Mouse (Mus musculus): ENCODE data around the gene Pde10a. TPM values are rescaled to one million over a fixed set of nuclear protein-coding genes. Genes with fewer than 3 reads are reported as not detected.
A peak's percentile ranks its signal among the peaks of the same experiment; 100 is the strongest.

Gene Pde10a
- polyA plus RNA-seq, 1 experiment from 2014 or later = 24.5 TPM

GRCm38 (mm10) chr17:8903555-8904283 lies 378.5 kb downstream of the Pde10a start:
- WGBS = 46% methylated on average over 5 of the region's 5 CpGs
- no peaks in the 10 kb centered on the region for H3K36me3 ChIP-seq (ENCODE audit: control insufficient read depth, insufficient read depth)

GRCm38 (mm10) chr17:8910571-8910970 lies 385.4 kb downstream of the Pde10a start:
- Histone ChIP-seq H3K27me3 (replicated peaks; ENCODE audit: control insufficient read depth, insufficient read depth, low read length) (no peaks in the 10 kb centered on the region), H3K4me2 (ENCODE audit: low read length) (no peak overlapping the region), H3K9me3 (ENCODE audit: control insufficient read depth, low read length) (no peaks in the 10 kb centered on the region), H3K9ac (replicated peaks; ENCODE audit: low read depth, low read length) (no peak overlapping the region), H3K4me1 (replicated peaks; ENCODE audit: control insufficient read depth, insufficient read depth, low read length) (peaks cover 6% of the 10 kb centered on the region), H3K4me3 (replicated peaks; ENCODE audit: low read length) (no peak overlapping the region), H3K36me3 (ENCODE audit: control insufficient read depth, insufficient read depth) (no peaks in the 10 kb centered on the region), H3K27ac (ENCODE audit: low read length) (no peak overlapping the region)
- ATAC-seq = no peak
- 75% methylated on average over 5 of the region's 5 CpGs for WGBS

More at GRCm38 (mm10) chr17:8903555-8904283, 378.5 kb downstream of the Pde10a start:
- no peaks in the 10 kb centered on the region for H3K9me3 ChIP-seq (ENCODE audit: control insufficient read depth, low read length)
- peaks cover 12% of the 10 kb centered on the region for H3K4me1 ChIP-seq (replicated peaks; ENCODE audit: control insufficient read depth, insufficient read depth, low read length)
- H3K27ac ChIP-seq (ENCODE audit: low read length) = no peak overlapping the region
- no peak overlapping the region for H3K9ac ChIP-seq (replicated peaks; ENCODE audit: low read depth, low read length)
- peak; percentile 60; the same call in 1 of the 2 replicates for ATAC-seq
- no peak overlapping the region for H3K4me2 ChIP-seq (ENCODE audit: low read length)
- H3K27me3 ChIP-seq (replicated peaks; ENCODE audit: control insufficient read depth, insufficient read depth, low read length) = no peaks in the 10 kb centered on the region
- no peak overlapping the region for H3K4me3 ChIP-seq (replicated peaks; ENCODE audit: low read length)

- Histone ChIP-seq H3K27ac (ENCODE audit: low read length) (no peak overlapping the region), H3K4me1 (replicated peaks; ENCODE audit: control insufficient read depth, insufficient read depth, low read length) (no peaks in the 10 kb centered on the region), H3K27me3 (replicated peaks; ENCODE audit: control insufficient read depth, insufficient read depth, low read length) (no peaks in the 10 kb centered on the region), H3K4me3 (replicated peaks; ENCODE audit: low read length) (no peak overlapping the region), H3K36me3 (ENCODE audit: control insufficient read depth, insufficient read depth) (no peaks in the 10 kb centered on the region), H3K9me3 (ENCODE audit: control insufficient read depth, low read length) (no peaks in the 10 kb centered on the region), H3K9ac (replicated peaks; ENCODE audit: low read depth, low read length) (no peak overlapping the region), H3K4me2 (ENCODE audit: low read length) (no peak overlapping the region)
- 73% methylated on average over 3 of the region's 3 CpGs for WGBS
- ATAC-seq = no peak
These were observed 387.8 kb downstream of the Pde10a start for GRCm38 (mm10) chr17:8912933-8913332.

- no peak for ATAC-seq
- Histone ChIP-seq H3K9me3 (ENCODE audit: control insufficient read depth, low read length) (no peaks in the 10 kb centered on the region), H3K9ac (replicated peaks; ENCODE audit: low read depth, low read length) (no peak overlapping the region), H3K4me2 (ENCODE audit: low read length) (no peak overlapping the region), H3K27me3 (replicated peaks; ENCODE audit: control insufficient read depth, insufficient read depth, low read length) (no peaks in the 10 kb centered on the region), H3K27ac (ENCODE audit: low read length) (no peak overlapping the region), H3K4me3 (replicated peaks; ENCODE audit: low read length) (no peak overlapping the region), H3K36me3 (ENCODE audit: control insufficient read depth, insufficient read depth) (no peaks in the 10 kb centered on the region), H3K4me1 (replicated peaks; ENCODE audit: control insufficient read depth, insufficient read depth, low read length) (no peaks in the 10 kb centered on the region)
These were observed 390.5 kb downstream of the Pde10a start for GRCm38 (mm10) chr17:8915693-8916092.

- WGBS = 63% methylated on average over 4 of the region's 4 CpGs
- no peak overlapping the region for H3K27ac ChIP-seq (ENCODE audit: low read length)
- ATAC-seq = no peak
These were observed 397.9 kb downstream of the Pde10a start for GRCm38 (mm10) chr17:8923074-8923473.

GRCm38 (mm10) chr17:8923727-8924126 lies 398.6 kb downstream of the Pde10a start:
- H3K27me3 ChIP-seq (replicated peaks; ENCODE audit: control insufficient read depth, insufficient read depth, low read length) = no peaks in the 10 kb centered on the region
- ATAC-seq = no peak
- no peak overlapping the region for H3K4me2 ChIP-seq (ENCODE audit: low read length)
- no peaks in the 10 kb centered on the region for H3K9me3 ChIP-seq (ENCODE audit: control insufficient read depth, low read length)
- H3K4me1 ChIP-seq (replicated peaks; ENCODE audit: control insufficient read depth, insufficient read depth, low read length) = peaks cover 15% of the 10 kb centered on the region
- peaks cover 2% of the 10 kb centered on the region; the same call in 1 of the 2 replicates for H3K36me3 ChIP-seq (ENCODE audit: control insufficient read depth, insufficient read depth)
- H3K9ac ChIP-seq (replicated peaks; ENCODE audit: low read depth, low read length) = no peak overlapping the region
- WGBS = 57% methylated on average over 8 of the region's 8 CpGs
- no peak overlapping the region for H3K27ac ChIP-seq (ENCODE audit: low read length)
- no peak overlapping the region for H3K4me3 ChIP-seq (replicated peaks; ENCODE audit: low read length)

More at GRCm38 (mm10) chr17:8923074-8923473, 397.9 kb downstream of the Pde10a start:
- peaks cover 2% of the 10 kb centered on the region; the same call in 1 of the 2 replicates for H3K36me3 ChIP-seq (ENCODE audit: control insufficient read depth, insufficient read depth)
- H3K27me3 ChIP-seq (replicated peaks; ENCODE audit: control insufficient read depth, insufficient read depth, low read length) = no peaks in the 10 kb centered on the region
- no peak overlapping the region for H3K4me2 ChIP-seq (ENCODE audit: low read length)
- no peak overlapping the region for H3K4me3 ChIP-seq (replicated peaks; ENCODE audit: low read length)
- H3K9me3 ChIP-seq (ENCODE audit: control insufficient read depth, low read length) = no peaks in the 10 kb centered on the region
- no peak overlapping the region for H3K9ac ChIP-seq (replicated peaks; ENCODE audit: low read depth, low read length)
- 0 out of 2 replicates have a peak, but pooled peaks cover 9% of the 10 kb centered on the region for H3K4me1 ChIP-seq (replicated peaks; ENCODE audit: control insufficient read depth, insufficient read depth, low read length)

GRCm38 (mm10) chr17:8925819-8926383 lies 400.7 kb downstream of the Pde10a start:
- Histone ChIP-seq H3K9ac (replicated peaks; ENCODE audit: low read depth, low read length) (no peak overlapping the region), H3K27me3 (replicated peaks; ENCODE audit: control insufficient read depth, insufficient read depth, low read length) (no peaks in the 10 kb centered on the region), H3K4me3 (replicated peaks; ENCODE audit: low read length) (no peak overlapping the region), H3K4me2 (ENCODE audit: low read length) (no peak overlapping the region), H3K27ac (ENCODE audit: low read length) (no peak overlapping the region), H3K9me3 (ENCODE audit: control insufficient read depth, low read length) (no peaks in the 10 kb centered on the region), H3K36me3 (ENCODE audit: control insufficient read depth, insufficient read depth) (peaks cover 2% of the 10 kb centered on the region; the same call in 1 of the 2 replicates), H3K4me1 (replicated peaks; ENCODE audit: control insufficient read depth, insufficient read depth, low read length) (peaks cover 35% of the 10 kb centered on the region)
- WGBS = 69% methylated on average over 10 of the region's 10 CpGs
- no peak for ATAC-seq

GRCm38 (mm10) chr17:8928560-8928959 lies 403.4 kb downstream of the Pde10a start:
- H3K27ac ChIP-seq (ENCODE audit: low read length) = no peak overlapping the region
- H3K4me2 ChIP-seq (ENCODE audit: low read length) = no peak overlapping the region
- ATAC-seq = no peak
- peaks cover 36% of the 10 kb centered on the region for H3K4me1 ChIP-seq (replicated peaks; ENCODE audit: control insufficient read depth, insufficient read depth, low read length)
- H3K36me3 ChIP-seq (ENCODE audit: control insufficient read depth, insufficient read depth) = no peaks in the 10 kb centered on the region
- no peak overlapping the region for H3K4me3 ChIP-seq (replicated peaks; ENCODE audit: low read length)
- WGBS = 65% methylated on average over 2 of the region's 2 CpGs
- H3K27me3 ChIP-seq (replicated peaks; ENCODE audit: control insufficient read depth, insufficient read depth, low read length) = no peaks in the 10 kb centered on the region
- H3K9ac ChIP-seq (replicated peaks; ENCODE audit: low read depth, low read length) = no peak overlapping the region
- no peaks in the 10 kb centered on the region for H3K9me3 ChIP-seq (ENCODE audit: control insufficient read depth, low read length)

- WGBS = 42% methylated on average over 8 of the region's 8 CpGs
- Histone ChIP-seq H3K4me1 (replicated peaks; ENCODE audit: control insufficient read depth, insufficient read depth, low read length) (peaks cover 33% of the 10 kb centered on the region), H3K9me3 (ENCODE audit: control insufficient read depth, low read length) (no peaks in the 10 kb centered on the region), H3K27ac (ENCODE audit: low read length) (peak overlapping the region; percentile 21; the same call in 1 of the 2 replicates), H3K4me2 (ENCODE audit: low read length) (no peak overlapping the region), H3K36me3 (ENCODE audit: control insufficient read depth, insufficient read depth) (no peaks in the 10 kb centered on the region), H3K9ac (replicated peaks; ENCODE audit: low read depth, low read length) (no peak overlapping the region), H3K27me3 (replicated peaks; ENCODE audit: control insufficient read depth, insufficient read depth, low read length) (no peaks in the 10 kb centered on the region), H3K4me3 (replicated peaks; ENCODE audit: low read length) (no peak overlapping the region)
- peak; percentile 54; the same call in 1 of the 2 replicates for ATAC-seq
These were observed 404.5 kb downstream of the Pde10a start for GRCm38 (mm10) chr17:8929636-8930035.
